Mouse (Mus musculus) left cerebral cortex, adult 9 months (tissue): ENCODE measurements around the gene Dusp28.

ENCODE experiments used
- DNase-seq, 2 experiments: peaks; one replicate each; pipeline ENCODE4 v3.0.0; 2022; ENCODE audit warnings: low spot score in 2 of 2

Gene Dusp28

GRCm38 (mm10) chr1:92906779-92907631 lies at the start of gene Dusp28:
TSS of gene Dusp28 (plus strand) at chr1:92906981.
- DNase-seq: peak in 1 of 2 experiments; percentile 85

DNA sequence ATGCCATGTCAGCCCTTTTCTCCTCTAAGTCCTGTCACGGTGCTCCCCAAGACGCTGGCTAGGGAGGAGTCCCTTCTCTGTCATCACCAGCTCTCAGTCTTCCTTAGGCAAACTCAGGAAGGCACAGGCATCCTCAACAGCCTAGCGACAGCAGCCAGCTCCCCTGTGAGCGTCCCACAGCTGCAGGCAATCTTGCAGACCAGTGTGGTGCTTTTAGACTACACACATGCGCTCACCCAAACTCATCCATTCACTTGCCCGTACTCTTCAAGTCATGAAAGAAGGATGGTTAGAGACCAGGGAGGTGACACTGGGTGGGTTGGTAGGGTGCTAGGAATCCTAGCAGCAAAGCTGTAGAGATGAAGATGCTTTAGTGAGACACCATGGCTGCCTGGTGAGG lies 45.3 kb upstream of the Dusp28 start:
- no peak for DNase-seq

- DNase-seq: no peak
Observed at GRCm38 (mm10) chr1:92863268-92863667, 43.5 kb upstream of the Dusp28 start.

GRCm38 (mm10) chr1:92866170-92866569 lies 40.6 kb upstream of the Dusp28 start:
- no peak for DNase-seq

DNA sequence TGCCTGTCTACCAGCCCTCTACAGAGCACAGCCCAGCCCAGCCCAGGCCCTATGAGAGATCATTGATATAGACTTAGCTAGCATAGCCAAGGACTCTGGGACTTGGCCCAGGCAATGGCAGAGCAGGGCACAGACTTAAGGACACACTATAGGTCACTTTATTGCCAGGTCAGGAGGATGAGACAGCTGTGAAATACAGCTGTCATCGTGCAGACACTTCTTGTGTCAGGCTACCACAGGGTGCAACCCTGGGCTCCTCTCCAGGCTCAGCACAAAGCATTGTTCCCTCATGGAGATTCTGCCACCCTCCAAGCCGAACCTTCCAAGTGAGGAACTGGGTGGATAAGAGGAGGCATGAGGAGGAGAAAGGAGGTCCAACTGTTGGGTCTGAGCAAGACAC lies 36.8 kb upstream of the Dusp28 start:
- DNase-seq: no peak

- DNase-seq: no peak
Observed at GRCm38 (mm10) chr1:92872666-92873065, 34.1 kb upstream of the Dusp28 start.

DNA sequence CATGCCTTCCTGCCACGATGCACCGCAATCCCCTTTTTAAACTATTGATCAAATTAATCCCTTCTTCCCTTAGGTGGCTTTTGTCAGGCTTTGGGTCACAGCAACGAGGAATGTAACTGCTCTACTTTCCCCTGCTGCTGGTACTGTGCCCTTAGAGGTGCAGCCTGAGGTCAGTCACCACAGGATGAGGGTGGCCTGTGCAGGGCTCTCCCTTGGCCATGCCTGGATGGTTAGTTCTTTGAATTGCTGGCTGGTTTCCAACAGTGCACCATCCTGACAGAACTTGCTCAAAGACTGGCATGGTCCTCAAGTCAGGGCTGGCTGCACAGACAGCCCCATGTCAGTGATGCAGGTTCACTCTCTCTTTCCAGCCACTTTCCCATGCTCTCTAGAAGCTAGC lies 32.8 kb upstream of the Dusp28 start:
- DNase-seq: no peak

GRCm38 (mm10) chr1:92875360-92876111 lies 31.2 kb upstream of the Dusp28 start:
- DNase-seq: peak; percentile 40 to 59

DNA sequence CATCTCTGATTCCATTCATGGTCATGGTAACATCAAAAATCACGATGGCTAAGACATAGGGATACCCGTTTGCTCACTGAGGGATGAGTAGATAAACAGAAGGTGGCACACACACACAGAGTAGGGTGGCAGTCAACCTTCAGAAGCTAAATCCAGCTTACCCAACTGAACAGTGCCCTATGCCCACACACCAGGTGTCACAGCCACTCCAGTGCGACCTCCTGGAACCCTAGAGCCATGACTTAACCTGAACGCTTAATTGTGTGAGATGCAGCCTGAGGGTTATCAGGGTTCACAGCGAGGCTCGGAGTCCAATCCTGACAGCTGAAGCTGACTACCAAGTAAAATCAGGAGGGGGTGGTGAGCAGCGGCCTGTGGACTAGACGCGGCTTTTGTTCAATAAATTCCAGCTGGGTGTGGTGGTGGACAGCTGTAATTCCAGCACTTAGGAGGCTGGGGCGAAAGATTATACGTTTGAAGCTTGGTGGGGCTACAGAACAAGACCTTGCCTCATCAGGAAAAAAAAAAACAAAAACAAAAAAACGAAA lies 29.3 kb upstream of the Dusp28 start:
- DNase-seq: no peak

GRCm38 (mm10) chr1:92878066-92878741 lies 28.6 kb upstream of the Dusp28 start:
- no peak for DNase-seq

GRCm38 (mm10) chr1:92879266-92879665 lies 27.5 kb upstream of the Dusp28 start:
- DNase-seq: peak; percentile 36 to 69

GRCm38 (mm10) chr1:92880101-92880500 lies 26.7 kb upstream of the Dusp28 start:
- no peak for DNase-seq

DNA sequence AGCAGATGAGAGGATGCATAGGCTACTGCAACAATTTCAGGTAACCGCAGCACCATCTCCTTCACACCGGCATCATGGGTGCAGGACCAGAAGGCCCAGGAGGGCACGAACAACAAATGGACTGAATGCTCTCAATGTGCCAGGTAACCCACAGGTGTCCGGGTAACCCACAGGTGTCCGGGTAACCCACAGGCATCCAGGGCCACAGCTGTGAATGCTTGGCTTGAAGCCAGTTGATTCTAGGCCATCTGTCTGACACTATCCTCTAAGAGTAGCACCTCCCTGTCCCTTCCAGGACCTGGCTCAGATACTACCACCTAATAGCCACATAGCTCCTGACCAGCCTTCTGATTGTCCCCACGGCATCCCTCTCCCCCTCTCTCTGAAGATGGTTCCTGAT lies 24.8 kb upstream of the Dusp28 start:
- DNase-seq: no peak

- DNase-seq: no peak
Observed at GRCm38 (mm10) chr1:92888901-92889655, 17.7 kb upstream of the Dusp28 start.

GRCm38 (mm10) chr1:92892791-92893190 lies 14.0 kb upstream of the Dusp28 start:
- DNase-seq: no peak

- DNase-seq: no peak
Observed at GRCm38 (mm10) chr1:92893896-92894295, 12.9 kb upstream of the Dusp28 start.

GRCm38 (mm10) chr1:92895089-92895488 lies 11.7 kb upstream of the Dusp28 start:
- DNase-seq: peak in 1 of 2 experiments; percentile 85

DNA sequence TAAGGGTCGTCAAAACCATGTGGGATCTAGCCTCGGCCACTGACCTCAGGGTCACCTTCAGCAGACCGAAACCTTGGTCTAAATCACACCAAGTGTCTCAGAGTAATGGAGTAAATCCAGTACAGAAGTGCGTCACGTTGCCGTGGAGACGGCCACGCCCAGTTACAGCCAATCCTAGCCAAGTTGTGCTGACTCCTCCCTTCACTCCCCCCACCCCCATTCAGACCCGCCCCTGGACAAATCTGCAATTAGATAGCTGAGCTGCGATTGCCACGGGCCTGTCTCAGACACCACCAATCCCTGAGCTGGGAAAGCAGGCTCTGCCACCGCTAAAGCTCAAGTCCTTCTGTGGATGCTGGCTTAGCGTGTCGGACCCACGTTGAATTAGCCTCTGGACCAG lies 4.0 kb upstream of the Dusp28 start, which contains the start of gene Ankmy1:
Ankmy1 (minus strand) TSS at position 121 of the 400 bp plus-strand sequence.
- peak in 1 of 2 experiments; percentile 65 for DNase-seq

GRCm38 (mm10) chr1:92903627-92904026 lies 3.2 kb upstream of the Dusp28 start:
- no peak for DNase-seq

DNA sequence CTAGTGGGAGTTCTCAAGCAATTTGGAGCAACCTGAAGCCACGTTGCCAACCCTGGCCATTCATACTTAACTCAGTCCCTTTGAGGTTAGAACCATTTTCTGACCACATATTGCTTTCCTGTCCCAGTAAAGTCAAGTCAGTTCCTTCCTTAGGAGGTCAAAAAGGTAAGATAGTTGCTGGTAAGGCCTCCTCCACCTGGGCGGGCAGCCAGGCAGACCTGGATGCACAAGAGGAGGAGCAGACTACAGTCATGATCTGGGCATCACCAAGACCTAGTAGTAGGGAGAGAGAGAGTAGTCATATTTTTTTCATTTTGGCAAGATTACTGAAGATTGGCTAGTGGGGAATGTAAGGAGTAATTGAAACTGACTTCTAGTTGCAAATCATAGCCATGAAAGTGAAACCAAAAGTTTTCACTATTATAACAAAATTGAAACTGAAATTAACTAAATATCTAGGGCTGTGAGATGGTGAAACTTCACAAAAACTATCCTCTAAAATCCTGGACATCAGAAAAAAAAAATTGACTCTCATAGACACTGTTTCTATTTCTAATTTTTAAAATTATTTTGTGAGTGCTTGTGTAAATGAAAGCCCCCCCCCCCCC lies 974 bp upstream of the Dusp28 start:
- DNase-seq: no peak
